Mouse (Mus musculus) heart, adult 2 months (tissue): ENCODE measurements around the gene Rin2. TPM values are rescaled to one million over a fixed set of nuclear protein-coding genes. Genes with fewer than 3 reads are reported as not detected.

Experiments
- DNase-seq, 2 experiments: peaks; one replicate each; pipeline ENCODE4 v3.0.0; 2021
- H3K27ac ChIP-seq: fragments of 200-600 bp; 2 replicates; pipeline ENCODE4 v1.8.1; 2022
- H3K27me3 ChIP-seq: fragments of 200-500 bp; 2 replicates; pipeline ENCODE4 v1.6.1; 2012; ENCODE audit warnings: mild to moderate bottlenecking, low read length, inconsistent platforms, mixed read lengths; ENCODE audit not compliant: control insufficient read depth, insufficient read depth
- H3K36me3 ChIP-seq: fragments of 200-500 bp; 2 replicates; pipeline ENCODE4 v1.6.1; 2012; ENCODE audit warnings: low read length, inconsistent platforms; ENCODE audit not compliant: control insufficient read depth, insufficient read depth
- H3K4me1 ChIP-seq: fragments of 200-500 bp; 2 replicates; pipeline ENCODE4 v1.6.1; 2011; ENCODE audit warnings: low read length; ENCODE audit not compliant: control insufficient read depth, insufficient read depth
- H3K4me3 ChIP-seq: fragments of 200-600 bp; 2 replicates; pipeline ENCODE4 v1.8.1; 2022
- H3K79me2 ChIP-seq: fragments of 200-500 bp; replicated peaks from 2 replicates; pipeline ENCODE4 v1.6.1; 2012; ENCODE audit warnings: mild to moderate bottlenecking, inconsistent platforms, low read length, moderate library complexity, mixed read lengths; ENCODE audit not compliant: control insufficient read depth, insufficient read depth
- H3K9ac ChIP-seq: fragments of 200-500 bp; 2 replicates; pipeline ENCODE4 v1.6.1; 2012; ENCODE audit warnings: low read depth, mild to moderate bottlenecking, control low read depth, inconsistent platforms, low read length, mixed read lengths
- CTCF ChIP-seq: fragments of 200-600 bp; IDR thresholded peaks from 2 replicates; pipeline ENCODE4 v1.8.1; 2022; ENCODE audit warnings: antibody characterized with exemption, mild to moderate bottlenecking, moderate library complexity
- EP300 ChIP-seq: fragments of 200-500 bp; IDR thresholded peaks from 2 replicates; pipeline ENCODE4 v1.6.1; 2011; ENCODE audit warnings: low read depth, low read length, control low read depth; ENCODE audit not compliant: insufficient read depth
- POLR2A ChIP-seq: fragments of 200-500 bp; IDR thresholded peaks from 2 replicates; pipeline ENCODE4 v1.6.1; 2011; ENCODE audit warnings: mild to moderate bottlenecking, low read depth, low read length, control low read depth; ENCODE audit not compliant: insufficient read depth
- WGBS: fragments of 180-500 bp; shearing (Covaris S2); methylation state at CpG from one replicate; pipeline ENCODE4 v1.1.7; 2018; 5-methylcytosine and 5-hydroxymethylcytosine counted together
- intact Hi-C: fragments of 180-260 bp; cut with DNase I; formaldehyde crosslinking; loops from one replicate; pipeline ENCODE4 v1.15.1; 2025
- polyA plus RNA-seq: library from polyadenylated mRNA; depleted of rRNA; stranded (reverse); fragments of >200 nt; gene quantifications from 2 replicates; pipeline ENCODE4 v1.2.3, GENCODE M21; 2012
- total RNA-seq, 2 experiments: library from RNA; stranded (reverse); gene quantifications; 2 replicates each; pipeline ENCODE4 v1.2.3; 2021

Rin2 gene
- total and polyA plus RNA-seq, 3 experiments, result 9.0 to 20.2 (median 18.8) TPM

- 35% methylated on average over 4 of the region's 4 CpGs for WGBS
Observed at GRCm38 (mm10) chr2:145670131-145670530, 4.9 kb upstream of the Rin2 start.

GRCm38 (mm10) chr2:145674496-145675141, 396 bp upstream of the Rin2 start:
- peak overlapping the region; percentile 70 for H3K9ac ChIP-seq
- intact Hi-C loops, result no loop called here
- peaks cover 2% of the 10 kb centered on the region; the same call in 1 of the 2 replicates for H3K4me1 ChIP-seq
- H3K27me3 ChIP-seq, result no peaks in the 10 kb centered on the region; the same call in 1 of the 2 replicates
- H3K4me3 ChIP-seq, result peak overlapping the region; percentile 83
- H3K79me2 ChIP-seq, result no peaks in the 10 kb centered on the region
- no peak for TF ChIP-seq EP300
- TF ChIP-seq CTCF, result no peak
- TF ChIP-seq POLR2A, result no peak
- no peaks in the 10 kb centered on the region for H3K36me3 ChIP-seq
- 6% methylated on average over 22 of the region's 23 CpGs for WGBS
- no peak for DNase-seq
- peak overlapping the region; percentile 59 for H3K27ac ChIP-seq

More at GRCm38 (mm10) chr2:145670131-145670530, 4.9 kb upstream of the Rin2 start:
- Histone ChIP-seq H3K36me3 (no peaks in the 10 kb centered on the region), H3K4me3 (no peak overlapping the region), H3K27me3 (no peaks in the 10 kb centered on the region), H3K9ac (no peak overlapping the region), H3K79me2 (no peaks in the 10 kb centered on the region), H3K4me1 (no peaks in the 10 kb centered on the region), H3K27ac (no peak overlapping the region)
- intact Hi-C loops, result no loop called here
- DNase-seq, result no peak
- no peak for TF ChIP-seq POLR2A
- no peak for TF ChIP-seq EP300
- no peak for TF ChIP-seq CTCF

- no peak for TF ChIP-seq POLR2A
- 0 out of 2 replicates have a peak, but pooled peaks have one; percentile 6 for TF ChIP-seq CTCF
- TF ChIP-seq EP300, result no peak
- H3K9ac ChIP-seq, result peak overlapping the region; percentile 70
- peak overlapping the region; percentile 83 for H3K4me3 ChIP-seq
- H3K27ac ChIP-seq, result peak overlapping the region; percentile 59
- peak; percentile 50 to 55 for DNase-seq
- intact Hi-C loops, result no loop called here
- no peaks in the 10 kb centered on the region for H3K36me3 ChIP-seq
- H3K27me3 ChIP-seq, result no peaks in the 10 kb centered on the region; the same call in 1 of the 2 replicates
- no peaks in the 10 kb centered on the region for H3K79me2 ChIP-seq
- WGBS, result 9% methylated on average over 27 of the region's 27 CpGs
- H3K4me1 ChIP-seq, result peaks cover 2% of the 10 kb centered on the region; the same call in 1 of the 2 replicates
Observed at GRCm38 (mm10) chr2:145675756-145676543, 935 bp downstream of the Rin2 start.

GRCm38 (mm10) chr2:145676544-145676925, 1.5 kb downstream of the Rin2 start:
- H3K4me3 ChIP-seq, result no peak overlapping the region

GRCm38 (mm10) chr2:145676936-145677335, 1.9 kb downstream of the Rin2 start:
- Histone ChIP-seq H3K27me3 (no peaks in the 10 kb centered on the region; the same call in 1 of the 2 replicates), H3K9ac (no peak overlapping the region), H3K36me3 (no peaks in the 10 kb centered on the region), H3K27ac (no peak overlapping the region), H3K79me2 (no peaks in the 10 kb centered on the region), H3K4me3 (no peak overlapping the region), H3K4me1 (peaks cover 2% of the 10 kb centered on the region; the same call in 1 of the 2 replicates)
- no peak for DNase-seq
- intact Hi-C loops, result no loop called here
- 87% methylated on average over 2 of the region's 2 CpGs for WGBS
- TF ChIP-seq CTCF (no peak), POLR2A (no peak), EP300 (no peak)

More at GRCm38 (mm10) chr2:145676544-145676925, 1.5 kb downstream of the Rin2 start:
- Histone ChIP-seq H3K9ac (no peak overlapping the region), H3K36me3 (no peaks in the 10 kb centered on the region), H3K27me3 (no peaks in the 10 kb centered on the region; the same call in 1 of the 2 replicates), H3K27ac (no peak overlapping the region), H3K79me2 (no peaks in the 10 kb centered on the region), H3K4me1 (peaks cover 2% of the 10 kb centered on the region; the same call in 1 of the 2 replicates)
- WGBS, result 55% methylated on average over 3 of the region's 3 CpGs
- intact Hi-C loops, result no loop called here
- TF ChIP-seq POLR2A (no peak), CTCF (no peak), EP300 (no peak)
- no peak for DNase-seq
